Mouse (Mus musculus) C2C12 (cell line): ENCODE results near the gene Grik3. TPM values are rescaled to one million over a fixed set of nuclear protein-coding genes. Genes with fewer than 3 reads are reported as not detected.

ENCODE experiments used
- H3K27me3 ChIP-seq: one replicate; pipeline ENCODE4 v1.6.1; 2011; ENCODE audit not compliant: control insufficient read depth, insufficient read depth, insufficient read length
- H3K36me3 ChIP-seq: one replicate; pipeline ENCODE4 v1.6.1; 2011; ENCODE audit not compliant: control insufficient read depth, insufficient read depth
- H3K4me3 ChIP-seq: one replicate; pipeline ENCODE4 v1.5.1; 2011; ENCODE audit warnings: mild to moderate bottlenecking, control low read depth; ENCODE audit not compliant: poor library complexity, insufficient read depth, severe bottlenecking
- H3K79me2 ChIP-seq: one replicate; pipeline ENCODE4 v1.6.1; 2011; ENCODE audit not compliant: control insufficient read depth, insufficient read depth
- H3K79me3 ChIP-seq: one replicate; pipeline ENCODE4 v1.6.1; 2011; ENCODE audit warnings: low read depth, control low read depth
- H3ac ChIP-seq: one replicate; pipeline ENCODE3; 2011; ENCODE audit warnings: low read depth; ENCODE audit not compliant: control insufficient read depth, insufficient read length
- CEBPB ChIP-seq: IDR thresholded peaks from one replicate; pipeline ENCODE4 v1.6.1; 2011; ENCODE audit warnings: low read depth, mild to moderate bottlenecking, control low read depth, moderate library complexity
- CTCF ChIP-seq: IDR thresholded peaks from one replicate; pipeline ENCODE4 v1.5.1; 2011; ENCODE audit not compliant: control insufficient read depth, insufficient read depth, insufficient read length
- FOSL1 ChIP-seq: IDR thresholded peaks from one replicate; pipeline ENCODE4 v1.8.0; 2011; ENCODE audit warnings: mild to moderate bottlenecking, low read length; ENCODE audit not compliant: poor library complexity, insufficient read depth, severe bottlenecking
- MAX ChIP-seq: IDR thresholded peaks from one replicate; pipeline ENCODE4 v1.6.1; 2011; ENCODE audit warnings: mild to moderate bottlenecking, control low read depth
- MYOD1 ChIP-seq: IDR thresholded peaks from one replicate; pipeline ENCODE4 v1.6.1; 2011; ENCODE audit warnings: low read depth; ENCODE audit not compliant: control insufficient read depth, insufficient read length
- MYOG ChIP-seq: IDR thresholded peaks from one replicate; pipeline ENCODE4 v1.6.1; 2011; ENCODE audit not compliant: control insufficient read depth, insufficient read length; ENCODE audit errors: extremely low read depth
- USF1 ChIP-seq: IDR thresholded peaks from one replicate; pipeline ENCODE4 v1.6.1; 2011; ENCODE audit warnings: low read depth, mild to moderate bottlenecking, control low read depth, moderate library complexity
- polyA plus RNA-seq: library from polyadenylated mRNA; unstranded; fragments of >200 nt; fragmentation: generic; extraction: Trizol; gene quantifications from one replicate; pipeline ENCODE4 v1.2.1, GENCODE M21; 2012; ENCODE audit warnings: missing spikeins

Grik3 gene
- polyA plus RNA-seq, 1 experiment, result 0.01 TPM

GRCm38 (mm10) chr4:125617851-125618250 lies 127.4 kb downstream of the Grik3 start:
- H3K79me2 ChIP-seq, result no peaks in the 10 kb centered on the region
- H3K36me3 ChIP-seq, result no peaks in the 10 kb centered on the region
- no peak overlapping the region for H3ac ChIP-seq
- H3K27me3 ChIP-seq, result no peaks in the 10 kb centered on the region
- H3K4me3 ChIP-seq, result no peak overlapping the region
- no peak for TF ChIP-seq FOSL1
- TF ChIP-seq MYOG, result no peak
- no peak for TF ChIP-seq USF1
- no peak for TF ChIP-seq MYOD1
- no peak for TF ChIP-seq CEBPB
- TF ChIP-seq CTCF, result no peak
- TF ChIP-seq MAX, result no peak
- no peaks in the 10 kb centered on the region for H3K79me3 ChIP-seq

DNA sequence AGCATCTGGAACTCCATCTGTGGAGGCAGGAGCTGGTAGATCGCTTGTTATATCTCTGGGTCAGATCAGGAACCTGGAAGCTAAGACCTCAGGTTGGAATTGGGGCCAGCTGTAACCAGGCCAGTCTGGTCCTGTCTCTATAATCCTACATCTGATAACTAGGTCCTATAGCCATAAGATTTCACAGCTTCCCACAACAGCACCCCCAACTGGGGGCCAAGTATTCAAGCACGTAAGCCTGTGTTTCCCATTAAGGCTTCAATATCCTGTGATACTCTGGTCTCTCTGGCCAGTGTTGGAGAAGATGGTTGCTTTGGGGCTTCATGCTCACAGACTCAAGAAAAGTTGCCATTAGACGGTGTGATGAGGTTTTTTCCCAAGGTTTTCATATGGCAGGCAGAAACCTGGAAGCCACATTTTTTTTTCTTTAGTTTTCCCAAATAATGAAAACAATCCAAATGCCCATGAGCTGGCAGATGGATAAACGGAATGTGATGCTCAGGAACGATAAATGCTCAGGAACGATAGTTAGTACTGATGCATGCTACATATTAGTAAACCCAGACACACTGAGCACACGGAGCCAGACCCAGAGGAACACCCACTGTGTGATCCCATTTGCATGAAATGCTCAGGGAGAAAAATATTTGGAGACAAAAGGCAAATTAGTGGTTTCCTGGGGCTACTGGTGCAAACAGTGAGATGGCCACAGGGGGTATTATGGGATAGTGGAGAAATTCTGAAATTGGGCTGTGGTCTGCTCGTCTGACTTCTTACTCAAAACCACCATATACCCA lies 128.2 kb downstream of the Grik3 start:
- Histone ChIP-seq H3K4me3 (no peak overlapping the region), H3ac (no peak overlapping the region), H3K36me3 (no peaks in the 10 kb centered on the region), H3K79me2 (no peaks in the 10 kb centered on the region), H3K27me3 (no peaks in the 10 kb centered on the region), H3K79me3 (no peaks in the 10 kb centered on the region)
- TF ChIP-seq FOSL1, result no peak
- TF ChIP-seq MYOD1, result no peak
- TF ChIP-seq USF1, result no peak
- TF ChIP-seq CTCF, result no peak
- TF ChIP-seq MYOG, result no peak
- no peak for TF ChIP-seq CEBPB
- TF ChIP-seq MAX, result no peak

DNA sequence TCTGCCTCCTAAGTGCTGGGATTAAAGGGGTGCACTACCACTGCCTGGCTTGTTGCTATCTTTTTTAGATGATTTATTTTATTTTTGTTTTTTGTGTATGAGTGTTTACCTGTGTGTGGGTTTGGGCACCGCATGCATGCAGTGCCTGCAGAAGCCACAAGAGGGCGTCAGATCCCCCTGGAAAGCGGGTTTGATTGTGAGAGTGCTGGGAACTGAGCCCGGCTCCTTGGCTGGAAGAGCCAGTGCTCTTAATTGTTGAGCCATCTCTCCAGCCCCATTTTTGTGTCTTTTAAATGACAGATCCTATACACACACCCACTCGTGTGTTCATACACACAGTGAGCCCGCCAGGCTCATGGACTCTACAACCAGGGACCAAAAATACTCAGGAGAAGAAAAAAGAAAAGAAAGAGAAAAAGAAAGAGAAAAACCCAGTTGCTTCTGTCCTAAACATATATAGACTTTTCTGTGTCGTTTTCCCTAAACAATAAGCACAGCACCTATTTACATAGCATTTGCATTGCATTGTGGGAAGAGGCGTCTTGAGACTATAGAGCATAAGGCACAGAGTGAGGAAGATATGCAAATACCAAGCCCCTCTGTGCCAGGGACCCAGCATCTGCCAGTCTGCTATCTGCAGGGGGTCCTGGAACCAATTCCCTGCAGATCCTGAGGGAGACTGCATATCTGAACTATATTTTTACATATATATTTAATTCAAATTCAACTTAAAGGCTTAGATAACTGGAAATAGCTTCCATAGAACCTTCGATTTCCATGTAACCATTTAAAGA lies 134.6 kb downstream of the Grik3 start:
- Histone ChIP-seq H3K27me3 (no peaks in the 10 kb centered on the region), H3K36me3 (no peaks in the 10 kb centered on the region), H3K79me3 (no peaks in the 10 kb centered on the region), H3K79me2 (no peaks in the 10 kb centered on the region), H3ac (no peak overlapping the region), H3K4me3 (no peak overlapping the region)
- TF ChIP-seq MYOD1, result no peak
- TF ChIP-seq MYOG, result no peak
- no peak for TF ChIP-seq CEBPB
- TF ChIP-seq USF1, result no peak
- no peak for TF ChIP-seq CTCF
- TF ChIP-seq FOSL1, result no peak
- TF ChIP-seq MAX, result no peak

DNA sequence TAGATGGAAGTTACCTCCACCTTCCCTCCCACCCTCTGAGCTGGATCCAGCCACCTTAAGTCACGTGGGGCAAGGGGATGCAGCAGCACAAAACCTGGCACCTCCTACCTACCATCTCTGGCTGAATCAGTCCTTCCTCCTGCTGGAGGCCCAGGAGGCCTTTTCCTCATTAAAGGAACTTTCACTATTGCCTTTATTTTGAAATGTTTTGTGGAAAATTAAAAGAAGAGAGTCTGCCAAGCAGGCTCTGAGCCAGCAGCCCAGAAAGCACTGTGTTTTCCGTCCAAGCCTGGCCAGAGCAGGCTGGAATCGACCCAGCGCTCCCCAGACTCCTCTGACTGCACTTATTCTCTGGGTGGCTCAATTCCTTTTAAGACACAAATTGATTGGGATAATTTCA lies 139.0 kb downstream of the Grik3 start:
- Histone ChIP-seq H3K4me3 (no peak overlapping the region), H3K79me3 (no peaks in the 10 kb centered on the region), H3K79me2 (no peaks in the 10 kb centered on the region), H3K36me3 (no peaks in the 10 kb centered on the region), H3K27me3 (no peaks in the 10 kb centered on the region), H3ac (no peak overlapping the region)
- no peak for TF ChIP-seq MYOD1
- no peak for TF ChIP-seq MYOG
- no peak for TF ChIP-seq CEBPB
- no peak for TF ChIP-seq CTCF
- TF ChIP-seq FOSL1, result no peak
- TF ChIP-seq USF1, result no peak
- no peak for TF ChIP-seq MAX

DNA sequence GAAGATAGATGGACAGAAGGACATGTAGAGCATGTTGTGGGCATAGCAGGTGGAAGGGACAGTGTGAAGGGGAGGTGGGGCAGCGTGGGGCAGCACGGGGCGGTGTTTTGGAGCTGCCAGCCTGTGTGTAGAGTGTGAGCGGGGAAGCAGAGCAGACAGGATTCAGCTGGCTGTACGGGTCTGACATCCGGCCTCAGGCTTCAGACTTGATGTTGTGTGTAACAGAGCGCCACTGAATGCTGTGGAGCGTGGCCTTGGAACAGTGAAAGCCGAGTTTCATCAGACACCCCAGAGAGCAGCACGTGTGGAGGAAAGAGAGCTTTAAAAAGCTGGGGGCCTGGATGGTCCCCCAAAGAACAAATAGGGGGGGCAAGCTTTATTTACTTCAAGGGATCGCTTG lies 144.5 kb downstream of the Grik3 start:
- H3ac ChIP-seq, result no peak overlapping the region
- no peaks in the 10 kb centered on the region for H3K36me3 ChIP-seq
- no peaks in the 10 kb centered on the region for H3K79me3 ChIP-seq
- H3K4me3 ChIP-seq, result no peak overlapping the region
- H3K27me3 ChIP-seq, result no peaks in the 10 kb centered on the region
- no peaks in the 10 kb centered on the region for H3K79me2 ChIP-seq
- no peak for TF ChIP-seq MYOD1
- no peak for TF ChIP-seq CEBPB
- no peak for TF ChIP-seq USF1
- no peak for TF ChIP-seq MAX
- TF ChIP-seq CTCF, result no peak
- no peak for TF ChIP-seq MYOG
- TF ChIP-seq FOSL1, result no peak
